Mouse (Mus musculus) monocyte, adult 2 months (primary cell): Measurements from ENCODE around the gene Mvk.

Experiments
- DNase-seq, 2 experiments: peaks; one replicate each; pipeline ENCODE4 v3.0.0; 2022; ENCODE audit warnings: low spot score in 2 of 2, low read depth in 1 of 2

Gene Mvk

GRCm38 (mm10) chr5:114443566-114444367, at the start of gene Mvk, which contains the start of gene Mmab:
TSS of gene Mvk (plus strand) at chr5:114444269.
TSS of gene Mmab (minus strand) at chr5:114444060.
- peak; percentile 93 to 96 for DNase-seq

- DNase-seq: no peak
These were observed 37.5 kb upstream of the Mvk start for GRCm38 (mm10) chr5:114406592-114406991.

DNA sequence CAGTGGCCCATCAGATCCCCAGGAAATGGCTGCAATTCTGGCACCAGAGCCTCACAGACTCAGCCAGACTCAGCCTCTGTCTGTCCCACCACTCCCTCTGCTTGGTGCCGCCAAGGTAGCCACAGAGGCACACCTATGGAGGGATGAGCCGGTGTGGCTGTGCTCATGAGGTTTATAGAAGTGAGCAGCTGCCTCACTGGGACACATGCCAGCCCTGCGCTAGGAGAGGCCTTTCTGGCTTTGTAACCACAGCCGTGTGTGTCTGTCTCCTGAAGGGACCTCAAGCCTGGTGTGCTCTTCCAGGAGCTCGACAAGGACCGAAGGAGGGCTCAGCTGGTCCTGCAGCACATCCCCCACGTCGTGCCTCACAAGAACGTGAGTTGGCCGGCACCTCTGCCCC, 36.8 kb upstream of the Mvk start:
- DNase-seq: no peak

- no peak for DNase-seq
These were observed 36.3 kb upstream of the Mvk start for GRCm38 (mm10) chr5:114407810-114408209.

DNA sequence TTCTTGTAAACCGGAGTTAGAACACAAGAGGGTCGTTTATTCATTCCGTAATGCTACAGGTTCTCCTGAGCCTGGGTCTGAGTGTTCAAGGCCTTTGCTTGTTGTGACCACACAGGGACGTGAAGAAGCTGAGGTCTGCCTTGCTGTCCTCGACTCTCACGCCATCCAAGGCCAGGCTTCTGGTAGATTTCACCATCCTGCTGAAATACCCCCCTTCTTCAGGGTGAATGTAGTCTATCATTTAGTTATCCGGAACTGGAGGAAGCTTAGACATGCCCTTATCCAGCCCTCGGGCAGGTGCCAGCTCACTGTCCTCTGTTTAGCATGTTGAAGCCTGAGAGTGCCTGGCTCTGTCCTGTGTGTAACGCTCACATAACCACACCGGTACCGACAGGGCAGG, 35.2 kb upstream of the Mvk start:
- DNase-seq: no peak

DNA sequence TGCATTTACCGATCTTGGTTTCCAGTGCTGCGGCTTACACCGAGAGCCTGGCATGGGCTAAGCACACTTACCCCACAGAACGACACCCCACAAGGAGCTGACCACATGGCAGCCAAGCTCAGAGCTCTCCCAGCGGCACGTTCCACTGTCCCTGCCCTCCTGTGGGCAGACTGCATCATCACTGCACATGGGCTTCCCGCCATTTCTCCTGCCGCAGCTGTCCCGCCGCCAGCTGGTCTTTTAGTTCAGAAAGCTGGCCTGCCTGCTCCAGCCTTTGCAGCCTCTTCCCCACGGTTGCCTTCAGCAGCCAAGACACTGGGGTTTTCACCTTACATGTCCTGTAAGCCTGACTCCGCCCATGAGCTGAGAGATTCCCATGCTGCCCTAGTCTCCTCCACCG, 33.6 kb upstream of the Mvk start:
- no peak for DNase-seq

GRCm38 (mm10) chr5:114412361-114412998, 31.6 kb upstream of the Mvk start:
- DNase-seq: no peak

DNA sequence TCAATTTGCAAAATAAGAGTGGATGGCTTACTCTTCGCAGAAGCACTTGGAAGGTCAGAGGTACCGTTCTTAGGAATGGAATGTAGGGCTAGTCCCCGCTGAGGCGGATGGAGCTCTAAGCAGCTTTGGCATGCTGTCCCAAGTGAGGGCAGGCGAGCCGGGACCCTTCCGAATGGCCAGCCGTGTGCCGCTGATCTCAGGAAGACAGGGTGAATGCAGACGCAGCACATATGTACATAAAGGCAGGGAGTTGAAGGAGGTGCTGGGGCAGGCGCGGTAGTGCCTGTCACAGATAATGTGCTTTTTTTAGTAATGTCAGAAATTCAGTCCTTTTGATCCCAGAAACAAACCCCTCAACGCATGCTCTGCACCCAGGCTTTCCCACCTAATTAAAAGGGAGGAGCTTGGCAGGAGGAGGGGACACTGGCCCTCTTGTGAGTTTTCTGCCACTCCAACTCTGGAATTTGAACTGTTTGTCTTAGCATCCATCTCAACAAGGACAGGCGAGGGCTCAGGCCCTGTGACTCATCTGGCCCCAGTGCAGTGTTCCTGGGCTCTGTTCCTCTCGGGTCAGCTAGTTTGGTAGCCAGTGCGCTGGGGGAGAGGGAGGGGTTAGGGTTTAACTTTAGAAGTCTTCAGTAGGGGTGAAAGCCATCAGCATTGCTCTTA, 30.9 kb upstream of the Mvk start:
- no peak for DNase-seq

GRCm38 (mm10) chr5:114415606-114416005, 28.5 kb upstream of the Mvk start:
- no peak for DNase-seq

GRCm38 (mm10) chr5:114416855-114417254, 27.2 kb upstream of the Mvk start:
- DNase-seq: no peak

DNA sequence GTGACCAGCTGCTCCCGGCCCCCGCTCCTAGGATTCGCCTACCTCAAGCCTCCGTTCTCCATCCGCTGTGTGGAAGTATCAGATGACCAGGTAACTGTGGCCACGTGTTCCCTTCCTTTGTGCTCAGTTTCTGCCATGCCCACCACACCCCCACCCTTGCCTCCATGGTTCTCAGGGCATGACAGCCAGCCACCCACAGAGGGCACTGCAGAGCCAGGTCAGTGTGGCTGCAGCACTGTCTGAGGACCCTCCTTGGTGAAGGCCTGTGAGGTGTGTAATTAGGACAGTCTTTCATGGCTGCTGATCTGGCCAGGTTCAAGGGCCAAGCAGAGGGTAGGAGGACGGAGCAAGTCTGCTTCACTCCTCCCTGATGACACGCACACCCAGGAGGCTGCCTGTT, 25.5 kb upstream of the Mvk start:
- no peak for DNase-seq

- DNase-seq: no peak
These were observed 22.3 kb upstream of the Mvk start for GRCm38 (mm10) chr5:114421561-114422298.

GRCm38 (mm10) chr5:114422591-114422990, 21.5 kb upstream of the Mvk start:
- DNase-seq: no peak

DNA sequence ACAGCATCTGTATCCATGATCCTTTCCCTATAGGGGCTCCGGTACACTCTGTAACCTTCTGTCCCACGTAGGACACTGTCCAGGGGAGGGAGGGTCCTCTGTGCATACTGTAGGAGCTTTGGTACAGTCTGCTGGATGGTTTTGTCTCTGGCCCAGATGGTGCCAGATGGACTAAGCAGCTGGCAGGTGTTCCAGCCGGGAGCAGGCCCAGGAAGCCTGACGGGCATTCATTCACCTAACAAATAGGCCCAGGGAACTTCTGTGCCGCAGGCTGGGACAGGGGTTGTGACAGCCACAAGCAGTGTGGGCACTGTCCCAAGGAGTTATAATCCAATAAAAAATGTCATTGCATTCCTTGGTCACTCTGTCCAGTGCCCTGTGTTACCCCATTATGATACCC, 20.1 kb upstream of the Mvk start:
- DNase-seq: no peak

DNA sequence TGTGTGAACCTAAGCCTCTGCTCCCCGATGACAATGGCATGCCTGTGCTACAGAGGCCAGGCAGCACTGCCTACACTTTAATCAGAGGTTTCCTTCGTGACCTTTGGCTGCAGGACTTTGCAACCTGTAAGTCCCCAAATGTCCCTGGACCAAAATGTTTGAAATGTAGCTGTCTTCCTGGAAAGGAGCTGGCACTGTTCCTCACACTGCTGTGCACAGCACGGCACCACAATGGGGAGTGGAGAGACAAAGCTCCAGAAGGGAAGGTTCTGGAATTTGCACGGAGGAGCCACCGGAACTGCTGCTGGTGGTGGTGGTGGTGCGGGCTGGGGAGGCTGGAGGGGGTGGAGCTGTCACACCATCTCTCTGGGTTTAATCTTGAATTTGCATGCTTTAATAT, 17.3 kb upstream of the Mvk start:
- no peak for DNase-seq

- no peak for DNase-seq
These were observed 15.4 kb upstream of the Mvk start for GRCm38 (mm10) chr5:114428621-114429020.

DNA sequence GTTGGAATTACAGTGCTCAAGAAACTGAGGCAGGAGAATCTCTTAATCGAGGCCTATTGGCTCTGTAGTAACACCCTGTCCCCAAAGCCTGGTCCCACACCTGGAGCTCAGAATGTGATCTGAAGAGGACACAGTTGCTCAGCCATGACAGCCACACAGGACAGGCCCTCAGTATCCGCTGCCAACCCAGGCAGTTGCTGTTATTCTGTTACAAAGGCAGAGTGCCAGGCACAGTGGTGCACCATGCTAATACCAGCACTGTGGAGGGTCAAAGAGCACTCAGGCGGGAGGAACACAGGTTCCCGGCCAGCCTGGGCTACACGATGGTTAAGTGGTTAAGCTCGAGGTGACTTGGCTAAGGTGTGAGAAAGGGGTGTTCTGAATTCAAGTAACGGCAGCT, 14.3 kb upstream of the Mvk start:
- no peak for DNase-seq

GRCm38 (mm10) chr5:114434359-114434758, 9.7 kb upstream of the Mvk start:
- no peak for DNase-seq

- no peak for DNase-seq
These were observed 8.5 kb upstream of the Mvk start for GRCm38 (mm10) chr5:114435588-114435987.

- DNase-seq: no peak
These were observed 261 bp downstream of the Mvk start for GRCm38 (mm10) chr5:114444368-114444692.

GRCm38 (mm10) chr5:114449011-114449410, 4.9 kb downstream of the Mvk start:
- DNase-seq: no peak

DNA sequence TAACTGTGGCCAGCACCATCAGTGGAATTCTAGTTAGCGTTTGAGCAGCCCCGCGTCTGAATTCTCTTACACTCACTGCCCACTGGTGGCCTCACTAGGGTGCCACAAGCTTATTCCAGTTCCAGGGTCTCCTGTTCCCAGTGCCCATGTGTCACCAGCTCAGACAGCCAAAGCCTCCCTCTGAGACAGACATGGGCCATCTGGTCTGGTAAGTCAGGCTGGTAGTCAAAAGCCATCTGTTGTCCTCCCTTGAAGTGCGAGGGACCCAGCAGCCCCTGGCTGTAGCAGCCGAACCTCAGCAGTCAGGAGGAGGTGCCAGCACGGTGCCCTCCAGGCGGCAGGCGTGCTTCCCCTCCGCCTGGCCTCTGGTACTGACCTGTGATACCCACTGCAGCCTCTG, 12.2 kb downstream of the Mvk start:
- DNase-seq: no peak
